Mouse (Mus musculus) embryonic facial prominence, embryonic 12.5 days (tissue): Measurements from ENCODE around the gene Ryr1. TPM values are rescaled to one million over a fixed set of nuclear protein-coding genes. Genes with fewer than 3 reads are reported as not detected.

Source experiments
- ATAC-seq: fragments of 200-750 bp; cut with Nextera tagmentation; 2 replicates; pipeline ENCODE4 v1.8.0; 2017; ENCODE audit not compliant: insufficient number of reproducible peaks, insufficient read depth, low FRiP score, low TSS enrichment
- H3K27ac ChIP-seq: fragments of 300-500 bp; sonication (generic); 2 replicates; pipeline ENCODE4 v1.5.1; 2016; ENCODE audit warnings: mild to moderate bottlenecking
- H3K27me3 ChIP-seq: fragments of 300-500 bp; sonication (generic); 2 replicates; pipeline ENCODE4 v1.6.1; 2016; ENCODE audit warnings: mild to moderate bottlenecking, moderate library complexity
- H3K36me3 ChIP-seq: fragments of 300-500 bp; sonication (generic); 2 replicates; pipeline ENCODE4 v1.6.1; 2016; ENCODE audit warnings: mild to moderate bottlenecking
- H3K4me1 ChIP-seq: fragments of 300-500 bp; sonication (generic); 2 replicates; pipeline ENCODE4 v1.6.1; 2016
- H3K4me2 ChIP-seq: fragments of 300-500 bp; sonication (generic); replicated peaks from 2 replicates; pipeline ENCODE4 v1.6.1; 2016; ENCODE audit warnings: mild to moderate bottlenecking, moderate library complexity
- H3K4me3 ChIP-seq: fragments of 300-500 bp; sonication (generic); 2 replicates; pipeline ENCODE4 v1.5.1; 2016; ENCODE audit warnings: mild to moderate bottlenecking
- H3K9ac ChIP-seq: fragments of 300-500 bp; sonication (generic); 2 replicates; pipeline ENCODE4 v1.6.1; 2016; ENCODE audit warnings: mild to moderate bottlenecking, moderate library complexity
- H3K9me3 ChIP-seq: fragments of 300-500 bp; sonication (generic); 2 replicates; pipeline ENCODE4 v1.6.1; 2016; ENCODE audit warnings: mild to moderate bottlenecking, moderate library complexity
- WGBS: fragments of 180-500 bp; shearing (Covaris S2); methylation state at CpG from one replicate; pipeline ENCODE4 v1.1.7; 2016; 5-methylcytosine and 5-hydroxymethylcytosine counted together
- polyA plus RNA-seq: library from polyadenylated mRNA; unstranded; fragments of >200 nt; fragmentation: Nextera tagmentation; extraction: Ambion mirVana; gene quantifications from 2 replicates; pipeline ENCODE4 v1.2.1, GENCODE M21; 2016

Gene Ryr1
- polyA plus RNA-seq, 1 experiment from 2014 or later: 3.7 TPM

- Histone ChIP-seq H3K4me3 (no peak overlapping the region), H3K4me1 (0 out of 2 replicates have a peak, but pooled peaks cover 11% of the 10 kb centered on the region), H3K27ac (no peak overlapping the region), H3K4me2 (0 out of 2 replicates have a peak overlapping the region, but pooled peaks have one; percentile 24), H3K36me3 (no peaks in the 10 kb centered on the region), H3K9me3 (no peaks in the 10 kb centered on the region; the same call in 1 of the 2 replicates), H3K9ac (0 out of 2 replicates have a peak overlapping the region, but pooled peaks have one; percentile 3), H3K27me3 (peaks cover 4% of the 10 kb centered on the region; the same call in 1 of the 2 replicates)
- WGBS: 5% methylated on average over 12 of the region's 12 CpGs
- ATAC-seq: peak; percentile 19; the same call in 1 of the 2 replicates
Measured at GRCm38 (mm10) chr7:29046533-29046932, 78.4 kb downstream of the Ryr1 start.

- 53% methylated on average over 9 of the region's 9 CpGs for WGBS
- H3K4me2 ChIP-seq: no peak overlapping the region
- ATAC-seq: no peak
- H3K9ac ChIP-seq: no peak overlapping the region
- H3K4me1 ChIP-seq: peaks cover 18% of the 10 kb centered on the region; the same call in 1 of the 2 replicates
- H3K27me3 ChIP-seq: peaks cover 4% of the 10 kb centered on the region; the same call in 1 of the 2 replicates
- no peak overlapping the region for H3K27ac ChIP-seq
- no peaks in the 10 kb centered on the region for H3K9me3 ChIP-seq
- no peak overlapping the region for H3K4me3 ChIP-seq
- no peaks in the 10 kb centered on the region for H3K36me3 ChIP-seq
Measured at GRCm38 (mm10) chr7:29044302-29044701, 80.7 kb downstream of the Ryr1 start.

GRCm38 (mm10) chr7:29043674-29044057, 81.3 kb downstream of the Ryr1 start:
- Histone ChIP-seq H3K4me2 (no peak overlapping the region), H3K27ac (0 out of 2 replicates have a peak overlapping the region, but pooled peaks have one; percentile 17), H3K4me3 (no peak overlapping the region), H3K36me3 (no peaks in the 10 kb centered on the region), H3K27me3 (peaks cover 4% of the 10 kb centered on the region; the same call in 1 of the 2 replicates), H3K9ac (no peak overlapping the region), H3K4me1 (peaks cover 18% of the 10 kb centered on the region; the same call in 1 of the 2 replicates), H3K9me3 (no peaks in the 10 kb centered on the region)
- 49% methylated on average over 9 of the region's 11 CpGs for WGBS
- ATAC-seq: no peak

GRCm38 (mm10) chr7:29043016-29043673, 81.8 kb downstream of the Ryr1 start:
- no peak overlapping the region for H3K4me2 ChIP-seq
- no peak overlapping the region for H3K9ac ChIP-seq
- WGBS: 71% methylated on average over 19 of the region's 19 CpGs

GRCm38 (mm10) chr7:29041194-29041593, 83.8 kb downstream of the Ryr1 start:
- ATAC-seq: no peak
- no peak overlapping the region for H3K4me2 ChIP-seq
- no peaks in the 10 kb centered on the region for H3K36me3 ChIP-seq
- peaks cover 18% of the 10 kb centered on the region; the same call in 1 of the 2 replicates for H3K4me1 ChIP-seq
- no peak overlapping the region for H3K27ac ChIP-seq
- no peaks in the 10 kb centered on the region for H3K9me3 ChIP-seq
- no peak overlapping the region for H3K4me3 ChIP-seq
- peaks cover 4% of the 10 kb centered on the region; the same call in 1 of the 2 replicates for H3K27me3 ChIP-seq
- H3K9ac ChIP-seq: no peak overlapping the region
- WGBS: 83% methylated on average over 5 of the region's 5 CpGs

More at GRCm38 (mm10) chr7:29043016-29043673, 81.8 kb downstream of the Ryr1 start:
- Histone ChIP-seq H3K9me3 (no peaks in the 10 kb centered on the region), H3K36me3 (no peaks in the 10 kb centered on the region), H3K4me3 (no peak overlapping the region), H3K27ac (0 out of 2 replicates have a peak overlapping the region, but pooled peaks have one; percentile 17), H3K27me3 (peaks cover 4% of the 10 kb centered on the region; the same call in 1 of the 2 replicates), H3K4me1 (peaks cover 18% of the 10 kb centered on the region; the same call in 1 of the 2 replicates)
- no peak for ATAC-seq

- H3K9me3 ChIP-seq: no peaks in the 10 kb centered on the region
- H3K27ac ChIP-seq: peak overlapping the region; percentile 60
- peak overlapping the region; percentile 59 for H3K9ac ChIP-seq
- WGBS: 2% methylated on average over 26 of the region's 26 CpGs
- peak; percentile 17; the same call in 1 of the 2 replicates for ATAC-seq
- H3K4me3 ChIP-seq: peak overlapping the region; percentile 42
- peak overlapping the region; percentile 81 for H3K4me2 ChIP-seq
- H3K36me3 ChIP-seq: no peaks in the 10 kb centered on the region
- 0 out of 2 replicates have a peak, but pooled peaks cover under 1% of the 10 kb centered on the region for H3K27me3 ChIP-seq
- peaks cover 18% of the 10 kb centered on the region; the same call in 1 of the 2 replicates for H3K4me1 ChIP-seq
Measured at GRCm38 (mm10) chr7:29039985-29040661, 84.9 kb downstream of the Ryr1 start.

GRCm38 (mm10) chr7:29039604-29039984, 85.4 kb downstream of the Ryr1 start:
- H3K36me3 ChIP-seq: no peaks in the 10 kb centered on the region
- peak overlapping the region; percentile 81 for H3K4me2 ChIP-seq
- H3K4me3 ChIP-seq: peak overlapping the region; percentile 42
- under 1% methylated on average over 11 of the region's 11 CpGs for WGBS
- H3K27me3 ChIP-seq: no peaks in the 10 kb centered on the region
- H3K27ac ChIP-seq: peak overlapping the region; percentile 60
- no peaks in the 10 kb centered on the region for H3K9me3 ChIP-seq
- ATAC-seq: peak; percentile 31; the same call in 1 of the 2 replicates
- peaks cover 17% of the 10 kb centered on the region; the same call in 1 of the 2 replicates for H3K4me1 ChIP-seq
- peak overlapping the region; percentile 59 for H3K9ac ChIP-seq

GRCm38 (mm10) chr7:29037261-29037660, 87.7 kb downstream of the Ryr1 start:
- 83% methylated on average over 6 of the region's 6 CpGs for WGBS

GRCm38 (mm10) chr7:29032685-29033084, 92.3 kb downstream of the Ryr1 start:
- Histone ChIP-seq H3K9me3 (no peaks in the 10 kb centered on the region), H3K4me1 (no peaks in the 10 kb centered on the region), H3K4me3 (no peak overlapping the region), H3K4me2 (no peak overlapping the region), H3K9ac (no peak overlapping the region), H3K36me3 (no peaks in the 10 kb centered on the region), H3K27ac (no peak overlapping the region), H3K27me3 (no peaks in the 10 kb centered on the region)
- 79% methylated on average over 5 of the region's 5 CpGs for WGBS
- ATAC-seq: no peak

More at GRCm38 (mm10) chr7:29037261-29037660, 87.7 kb downstream of the Ryr1 start:
- H3K9ac ChIP-seq: no peak overlapping the region
- H3K27ac ChIP-seq: no peak overlapping the region
- no peaks in the 10 kb centered on the region for H3K9me3 ChIP-seq
- no peaks in the 10 kb centered on the region for H3K36me3 ChIP-seq
- H3K27me3 ChIP-seq: no peaks in the 10 kb centered on the region
- no peak overlapping the region for H3K4me2 ChIP-seq
- no peak overlapping the region for H3K4me3 ChIP-seq
- H3K4me1 ChIP-seq: peaks cover 7% of the 10 kb centered on the region; the same call in 1 of the 2 replicates
- no peak for ATAC-seq

- Histone ChIP-seq H3K4me2 (no peak overlapping the region), H3K9ac (no peak overlapping the region), H3K9me3 (no peaks in the 10 kb centered on the region), H3K4me1 (no peaks in the 10 kb centered on the region), H3K4me3 (no peak overlapping the region), H3K36me3 (no peaks in the 10 kb centered on the region), H3K27ac (no peak overlapping the region), H3K27me3 (no peaks in the 10 kb centered on the region)
- 88% methylated on average over 10 of the region's 10 CpGs for WGBS
- no peak for ATAC-seq
Measured at GRCm38 (mm10) chr7:29031641-29032040, 93.3 kb downstream of the Ryr1 start.

- ATAC-seq: no peak
- 91% methylated on average over 14 of the region's 14 CpGs for WGBS
Measured at GRCm38 (mm10) chr7:29029690-29030656, 95.0 kb downstream of the Ryr1 start.

More at GRCm38 (mm10) chr7:29029690-29030656, 95.0 kb downstream of the Ryr1 start:
- H3K27ac ChIP-seq: no peak overlapping the region
- H3K27me3 ChIP-seq: no peaks in the 10 kb centered on the region
- no peaks in the 10 kb centered on the region for H3K36me3 ChIP-seq
- H3K9ac ChIP-seq: no peak overlapping the region
- H3K9me3 ChIP-seq: no peaks in the 10 kb centered on the region
- H3K4me2 ChIP-seq: no peak overlapping the region
- H3K4me3 ChIP-seq: no peak overlapping the region
- no peaks in the 10 kb centered on the region for H3K4me1 ChIP-seq
